Mouse (Mus musculus) neutrophil, adult 83 days (primary cell): ENCODE results near the gene Fbxo31. TPM values are rescaled to one million over a fixed set of nuclear protein-coding genes. Genes with fewer than 3 reads are reported as not detected.

Experiments
- total RNA-seq, 2 experiments: library from RNA; stranded (reverse); gene quantifications; one replicate each; pipeline ENCODE4 v1.2.4; 2023

Gene Fbxo31
- total RNA-seq: 10 to 100 TPM; 26.3 to 30.3 TPM

GRCm38 (mm10) chr8:121578676-121579451 lies at the start of gene Fbxo31:
TSS of gene Fbxo31 (minus strand) at chr8:121578806.

GRCm38 (mm10) chr8:121590203-121591177 lies 11.9 kb upstream of the Fbxo31 start, which contains the start of gene Map1lc3b:
TSS of gene Map1lc3b (plus strand) at chr8:121590361.

GRCm38 (mm10) chr8:121544276-121544785 lies 34.3 kb downstream of the Fbxo31 start, which contains the start of gene 1700018B08Rik:
TSS of gene 1700018B08Rik (minus strand) at chr8:121544320.

Other genes starting within 250 kb of the Fbxo31 start
- not detected for gene 1700018B08Rik, start 34.5 kb downstream of the Fbxo31 start, total RNA-seq
- gene Map1lc3b, start 11.6 kb upstream of the Fbxo31 start, total RNA-seq: 100 to 1,000 TPM; 294 to 315 TPM
- under 1 TPM; 0.04 to 0.13 TPM for gene Zcchc14, start 74.1 kb upstream of the Fbxo31 start, total RNA-seq
- gene Jph3, start 150.8 kb upstream of the Fbxo31 start, total RNA-seq: not detected